8 mouse cellular contexts compared by ENCODE assay signal in genomic region chr5:140321756-140322575, GRCm38 (mm10). TPM values are rescaled to one million over a fixed set of nuclear protein-coding genes. Genes with fewer than 3 reads are reported as not detected.
DNase-seq lines count a peak whose midpoint lies in the region; ATAC-seq and TF ChIP-seq lines count a peak whose summit lies in the region.

No protein-coding gene starts in this region.

- 3% methylated on average over 17 of the region's 17 CpGs for WGBS in midbrain, embryonic 11.5 days

- H3K9me3 ChIP-seq in midbrain, embryonic 11.5 days (ENCODE audit: control insufficient read depth, low read length) = no peaks in the 10 kb centered on the region

- peak overlapping the region; percentile 45 for H3K4me2 ChIP-seq in midbrain, embryonic 11.5 days

- no peak for TF ChIP-seq CTCF in testis, adult 2 months (IDR thresholded peaks at IDR 0.05; ENCODE audit: control insufficient read depth, insufficient read depth, insufficient replicate concordance, low read depth, low read length)

- H3K9ac ChIP-seq in midbrain, embryonic 11.5 days (ENCODE audit: low read length) = peak overlapping the region; percentile 89

- TF ChIP-seq POLR2A in testis, adult 2 months (IDR thresholded peaks at IDR 0.05; ENCODE audit: control insufficient read depth, low read depth, low read length) = no peak

- no peak for DNase-seq in testis, postnatal 10 days (ENCODE audit: low spot score)
- DNase-seq in embryo, embryonic 11.5 days (ENCODE audit: low read depth, low spot score) = peak; percentile 8
- DNase-seq in hindlimb bud, embryonic 11.5 days (ENCODE audit: extremely low spot score, low read depth, low spot score) = peak; percentile 37
- no peak for DNase-seq in midbrain, embryonic 11.5 days (ENCODE audit: low spot score, missing footprints)
- DNase-seq in left cerebral cortex, postnatal 36 days (ENCODE audit: low spot score in 2 of 2) = no peak
- no peak for DNase-seq in adrenal gland, postnatal 36 days
- no peak for DNase-seq in adrenal gland, postnatal 10 days

- H3K4me3 ChIP-seq in testis, adult 2 months (ENCODE audit: control insufficient read depth, low read depth, low read length) = peak overlapping the region; percentile 96
- H3K4me3 ChIP-seq in midbrain, embryonic 11.5 days (ENCODE audit: low read depth, low read length) = peak overlapping the region; percentile 65

- peak; percentile 42; the same call in 1 of the 2 replicates for ATAC-seq in midbrain, embryonic 11.5 days (ENCODE audit: low FRiP score)

- H3K4me1 ChIP-seq in testis, adult 2 months (ENCODE audit: control insufficient read depth, insufficient read depth, low read length) = peaks cover 5% of the 10 kb centered on the region
- H3K4me1 ChIP-seq in midbrain, embryonic 11.5 days (ENCODE audit: control insufficient read depth, insufficient read depth, low read length) = peaks cover 5% of the 10 kb centered on the region

- no peaks in the 10 kb centered on the region for H3K27me3 ChIP-seq in testis, adult 2 months (ENCODE audit: control insufficient read depth, insufficient read depth, low read length)
- no peaks in the 10 kb centered on the region for H3K27me3 ChIP-seq in midbrain, embryonic 11.5 days (ENCODE audit: control insufficient read depth, insufficient read depth, low read length)

- H3K27ac ChIP-seq in testis, adult 2 months (ENCODE audit: control insufficient read depth, insufficient read depth, low read depth, low read length) = peak overlapping the region; percentile 70
- peak overlapping the region; percentile 52; the same call in 1 of the 2 replicates for H3K27ac ChIP-seq in midbrain, embryonic 11.5 days (ENCODE audit: low read depth, low read length)

- intact Hi-C loops in left cerebral cortex, postnatal 36 days (cut with DNase I) = loop anchor here (5.0 kb wide), 1 partner anchor 95 kb away; the partner anchor contains the start of gene Eif3b

- H3K36me3 ChIP-seq in testis, adult 2 months (ENCODE audit: control insufficient read depth, insufficient read depth, low read length) = no peaks in the 10 kb centered on the region
- no peaks in the 10 kb centered on the region for H3K36me3 ChIP-seq in midbrain, embryonic 11.5 days (ENCODE audit: control insufficient read depth, insufficient read depth, low read length)

RNA-seq across cellular contexts. Expression of gene Nudt1, which starts 0.5 kb away (rescaled TPM):
- 4.1 and 4.5 TPM in 2 replicates for polyA plus RNA-seq in testis, adult 2 months (2012; rRNA removed)
- 41.2 and 48.5 TPM in 2 replicates for polyA plus RNA-seq in midbrain, embryonic 11.5 days (2014; fragmentation: Nextera tagmentation; extraction: Ambion mirVana)
- 1 to 10 TPM; 6.2 to 7.6 TPM for total RNA-seq in left cerebral cortex, postnatal 36 days (2021)
- total RNA-seq in adrenal gland, postnatal 36 days (2021) = 10 to 100 TPM; 15.0 to 23.0 TPM
- total RNA-seq in adrenal gland, postnatal 10 days (2021) = 10 to 100 TPM; 19.8 to 26.8 TPM

RNA-seq across cellular contexts. Expression of gene Mad1l1, which starts 0.6 kb away (rescaled TPM):
- 16.7 and 17.0 TPM in 2 replicates for polyA plus RNA-seq in testis, adult 2 months (2012; rRNA removed)
- 37.5 and 44.2 TPM in 2 replicates for polyA plus RNA-seq in midbrain, embryonic 11.5 days (2014; fragmentation: Nextera tagmentation; extraction: Ambion mirVana)
- total RNA-seq in left cerebral cortex, postnatal 36 days (2021) = 10 to 100 TPM; 16.7 to 19.5 TPM
- total RNA-seq in adrenal gland, postnatal 36 days (2021) = 10 to 100 TPM; 13.9 to 17.8 TPM
- total RNA-seq in adrenal gland, postnatal 10 days (2021) = 10 to 100 TPM; 20.3 to 22.3 TPM

RNA-seq across cellular contexts. Expression of gene Mrm2, which starts 9.7 kb away (rescaled TPM):
- polyA plus RNA-seq in testis, adult 2 months (2012; rRNA removed) = 1.5 and 1.7 TPM in 2 replicates
- polyA plus RNA-seq in midbrain, embryonic 11.5 days (2014; fragmentation: Nextera tagmentation; extraction: Ambion mirVana) = 21.4 and 22.4 TPM in 2 replicates
- total RNA-seq in left cerebral cortex, postnatal 36 days (2021) = 10 to 100 TPM in 1 of 2 experiments, 1 to 10 TPM in 1; 8.9 to 11.5 TPM
- total RNA-seq in adrenal gland, postnatal 36 days (2021) = 10 to 100 TPM; 13.7 to 15.6 TPM
- total RNA-seq in adrenal gland, postnatal 10 days (2021) = 10 to 100 TPM; 12.0 to 13.9 TPM

Comparison
In these comparisons a context has a peak if more than half of its experiments do, and no peak if none do; other contexts are left out.
1. DNase-seq: peak in embryo, embryonic 11.5 days (single experiment) and hindlimb bud, embryonic 11.5 days (single experiment); none in testis, postnatal 10 days (single experiment), midbrain, embryonic 11.5 days (single experiment), left cerebral cortex, postnatal 36 days (0 of 2), adrenal gland, postnatal 36 days (0 of 2) and adrenal gland, postnatal 10 days (single experiment).